Mouse (Mus musculus) urinary bladder, postnatal 10 days (tissue): Measurements from ENCODE around the gene Cpne2.

ENCODE experiments used
- DNase-seq: peaks from one replicate; pipeline ENCODE4 v3.0.0; 2022; ENCODE audit warnings: low spot score

Cpne2 gene

DNA sequence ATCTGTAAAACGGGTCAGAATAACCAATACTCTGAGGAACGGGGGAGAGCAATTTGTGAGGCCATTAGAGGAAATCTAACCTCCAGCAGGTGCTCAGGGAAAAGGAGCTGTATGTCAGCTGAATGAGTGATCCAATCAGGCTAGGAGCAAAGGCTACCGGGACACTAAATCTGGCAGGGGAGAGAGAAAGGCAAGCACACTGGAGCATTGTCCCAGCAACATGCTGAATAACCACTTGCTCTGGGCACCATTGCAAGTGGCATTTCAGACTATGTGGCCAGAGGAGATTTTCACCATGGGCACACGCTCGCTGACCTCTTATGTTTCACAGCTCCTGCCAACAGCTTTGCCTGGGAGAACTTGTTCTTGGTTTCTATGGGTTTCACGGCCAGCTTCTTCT lies 49.8 kb downstream of the Cpne2 start:
- DNase-seq: no peak

DNA sequence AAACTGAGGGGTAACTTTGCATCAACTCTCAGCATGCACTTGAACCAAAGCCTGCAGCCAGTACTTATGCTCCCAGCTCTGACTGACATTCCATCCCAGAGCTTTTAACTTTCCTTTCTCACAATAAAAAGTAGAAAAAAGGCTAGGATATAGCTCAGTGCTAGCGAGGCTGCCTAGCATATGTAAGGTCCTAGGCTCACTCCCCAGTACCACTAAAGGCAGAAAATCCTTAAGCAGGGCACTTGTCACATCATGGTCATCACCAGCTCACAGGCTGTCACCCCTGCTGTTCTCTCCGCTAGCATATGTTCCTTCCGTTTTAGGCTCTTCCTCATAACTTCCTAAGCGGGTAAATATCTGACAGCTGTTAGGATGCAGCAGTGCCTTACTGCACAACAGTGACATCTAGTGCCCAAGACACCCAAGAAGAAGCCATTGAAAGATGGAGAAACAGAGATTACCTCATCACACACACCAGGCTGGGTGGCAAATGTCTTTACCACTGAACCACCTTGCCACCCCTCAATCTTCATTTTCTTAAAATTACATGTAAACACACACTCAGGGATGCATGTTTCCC lies 51.5 kb downstream of the Cpne2 start:
- DNase-seq: no peak

DNA sequence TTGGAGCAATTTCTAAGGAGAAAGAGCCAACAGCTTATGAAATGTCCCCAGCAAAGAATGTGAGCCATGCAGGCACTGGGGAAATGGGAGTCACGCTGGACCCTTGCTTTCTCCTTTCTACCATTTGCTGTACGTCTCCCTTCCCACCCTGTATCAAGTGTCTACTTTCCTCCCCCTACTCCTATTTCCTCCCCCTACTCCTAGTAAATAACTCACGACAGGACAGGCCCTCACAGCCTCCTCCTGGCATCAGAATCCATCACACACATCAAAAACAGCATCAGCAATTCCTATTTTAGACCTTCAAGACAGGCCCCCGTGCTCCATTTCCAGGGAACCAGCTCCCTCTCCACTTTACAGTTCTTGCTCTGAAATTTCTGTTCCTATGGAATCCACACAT lies 58.9 kb downstream of the Cpne2 start:
- no peak for DNase-seq

DNA sequence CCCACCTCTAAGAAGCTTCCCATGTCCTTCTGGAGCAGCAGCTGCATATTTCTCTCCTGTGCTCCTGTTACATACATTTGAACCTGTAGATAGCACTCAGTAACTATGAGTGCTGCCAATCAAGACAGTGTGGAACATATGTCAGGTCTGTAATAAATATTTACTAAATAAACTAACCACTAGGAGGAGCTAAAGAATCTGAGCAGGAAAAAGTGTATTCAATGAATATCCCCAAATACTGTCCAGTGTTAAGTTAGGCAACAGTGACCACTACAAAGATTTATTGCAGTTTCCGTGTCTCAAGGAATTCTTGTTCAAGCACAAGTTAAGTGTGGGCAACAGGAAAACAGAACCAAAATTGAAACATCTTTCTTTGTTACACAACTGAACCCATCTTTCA lies 61.4 kb downstream of the Cpne2 start:
- DNase-seq: no peak

DNA sequence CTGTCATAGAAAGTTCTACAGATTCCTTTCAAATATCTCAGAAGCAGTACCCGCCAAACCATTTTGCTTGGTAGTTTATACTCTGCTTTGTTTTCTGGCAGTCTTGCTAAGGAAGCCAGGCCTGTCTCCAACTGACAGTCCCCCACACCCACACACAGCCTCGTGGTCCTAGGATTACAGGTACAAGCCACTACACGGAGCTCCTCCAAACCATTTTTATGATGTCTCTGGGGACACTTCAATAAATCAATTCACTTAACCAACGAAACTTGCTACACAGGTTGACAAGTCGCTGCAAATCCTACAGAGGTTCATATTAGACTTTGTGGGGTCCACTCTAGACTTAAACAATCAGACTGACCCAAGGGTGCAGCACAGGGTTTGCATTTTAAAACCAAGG lies 67.7 kb downstream of the Cpne2 start:
- no peak for DNase-seq

DNA sequence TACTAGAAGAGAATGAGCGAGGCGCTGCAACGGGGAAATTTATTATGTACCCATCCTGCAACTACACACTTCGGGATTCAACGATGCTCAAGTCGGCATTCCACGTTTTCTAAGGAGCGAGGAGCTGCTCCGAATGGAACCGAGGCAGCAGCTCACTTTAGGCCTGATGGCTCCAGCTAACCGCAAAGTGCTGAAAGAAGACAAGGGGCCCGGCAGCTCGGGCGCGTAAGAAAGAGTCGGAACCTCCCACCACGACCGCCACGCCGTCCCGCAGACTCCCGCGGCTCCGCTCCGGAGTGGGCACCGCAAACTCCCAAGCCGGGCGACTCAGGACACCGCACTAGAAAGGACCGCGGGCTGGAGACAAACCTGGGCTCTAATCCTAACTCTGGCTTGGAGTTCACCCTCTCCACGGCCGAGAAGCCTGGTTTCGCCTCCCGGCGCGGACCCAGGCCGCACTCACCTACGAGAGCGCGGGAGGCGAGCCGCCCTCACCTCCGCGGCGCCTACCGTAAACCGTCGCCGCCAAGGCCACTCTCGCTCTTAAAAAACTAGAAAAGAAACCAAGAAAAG lies 68.3 kb downstream of the Cpne2 start:
- DNase-seq: no peak

DNA sequence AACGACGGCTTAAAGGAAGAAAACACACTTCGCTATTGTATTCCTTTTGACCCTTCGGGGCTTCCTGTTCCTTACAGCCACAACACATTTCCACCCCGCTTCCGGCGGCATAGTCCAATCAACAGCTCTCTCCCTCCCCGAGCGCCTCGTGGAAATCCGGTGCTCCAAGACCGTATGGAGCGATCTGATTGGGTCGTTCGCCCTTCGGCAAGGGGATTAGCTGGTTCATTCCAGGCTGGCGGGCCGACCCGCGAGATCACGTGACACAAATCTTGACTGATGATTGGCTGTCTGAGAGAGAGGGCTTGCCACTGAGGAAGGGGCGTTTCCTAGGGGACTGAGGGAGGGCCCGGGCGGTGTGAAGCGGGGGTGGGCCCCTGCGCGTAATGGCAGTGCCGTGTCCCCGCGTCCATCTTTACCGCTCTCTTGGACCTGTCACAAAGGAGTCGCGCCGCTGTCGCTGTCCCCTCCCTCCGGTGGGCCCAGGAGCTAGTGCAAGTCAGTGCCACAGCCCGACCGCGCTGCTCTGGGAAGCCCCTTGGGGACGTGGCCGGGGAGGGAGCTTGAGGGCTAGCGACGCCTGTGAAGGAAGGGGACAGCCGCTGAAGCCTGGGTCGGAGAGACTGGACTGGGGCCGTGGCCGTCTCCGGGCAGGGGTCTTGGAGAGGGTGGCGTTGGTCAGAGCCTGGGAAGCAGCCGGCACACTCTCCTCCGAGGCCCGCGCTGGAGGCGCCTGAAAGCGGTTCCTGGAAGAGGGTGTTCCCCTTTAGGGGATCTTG lies 69.0 kb downstream of the Cpne2 start, which contains the start of the genes Rspry1 and Fam192a:
Gene Rspry1, plus strand, starts transcription at position 331 of the 779 bp plus-strand sequence.
Gene Fam192a, minus strand, starts transcription at position 391 of the 779 bp plus-strand sequence.
- peak; percentile 99 for DNase-seq

DNA sequence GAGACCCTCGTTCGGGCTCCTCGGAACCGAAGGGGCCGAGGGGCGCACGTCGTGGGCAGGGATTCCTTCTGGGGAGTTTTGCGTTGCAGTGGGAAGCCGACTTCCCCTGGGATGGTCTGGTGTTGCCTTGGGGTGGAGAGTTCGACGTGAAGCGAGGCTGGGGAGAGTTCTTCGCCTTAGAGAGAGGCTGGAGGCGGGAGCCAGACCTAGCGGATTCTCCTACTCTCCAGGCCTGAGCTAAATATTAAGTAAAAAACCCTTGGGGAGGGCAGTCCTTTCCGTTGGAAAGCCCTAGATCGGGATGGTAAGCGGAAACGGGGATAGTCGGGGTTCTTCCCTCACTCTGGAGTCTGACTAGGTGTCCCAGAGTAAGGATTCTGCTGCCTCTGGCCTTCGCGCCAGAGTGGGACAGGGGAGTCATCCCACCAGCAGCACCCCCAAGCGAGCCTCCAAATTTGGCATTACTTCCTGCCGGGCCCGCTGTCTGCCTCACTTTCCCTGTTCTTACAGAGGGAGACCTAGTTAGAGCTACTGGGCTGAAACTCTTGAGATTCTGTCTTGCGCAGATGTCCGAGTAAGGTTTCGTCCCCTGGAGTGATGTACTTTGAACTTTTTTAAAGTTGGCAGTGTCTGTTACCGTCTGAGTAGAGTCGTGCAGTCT lies 69.8 kb downstream of the Cpne2 start:
- DNase-seq: no peak

DNA sequence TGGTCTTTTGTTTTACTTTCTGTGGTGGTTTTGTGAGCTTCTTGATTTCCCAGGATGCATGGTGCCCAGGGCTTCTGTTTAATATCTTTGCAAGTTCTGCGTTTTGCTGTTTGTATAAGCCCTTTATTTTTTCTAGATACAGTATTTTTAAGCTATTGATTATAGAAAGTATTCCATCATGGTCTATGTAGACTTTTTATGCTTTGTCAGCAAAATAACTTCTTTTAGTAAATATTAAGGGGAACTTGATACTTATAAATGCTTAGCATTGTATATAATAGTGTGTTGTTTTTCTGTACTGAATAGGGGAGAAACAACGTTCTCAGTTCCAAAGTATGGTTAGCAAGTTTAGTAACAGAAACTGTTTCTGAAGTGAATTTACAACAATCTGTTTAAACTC lies 71.2 kb downstream of the Cpne2 start:
- no peak for DNase-seq

DNA sequence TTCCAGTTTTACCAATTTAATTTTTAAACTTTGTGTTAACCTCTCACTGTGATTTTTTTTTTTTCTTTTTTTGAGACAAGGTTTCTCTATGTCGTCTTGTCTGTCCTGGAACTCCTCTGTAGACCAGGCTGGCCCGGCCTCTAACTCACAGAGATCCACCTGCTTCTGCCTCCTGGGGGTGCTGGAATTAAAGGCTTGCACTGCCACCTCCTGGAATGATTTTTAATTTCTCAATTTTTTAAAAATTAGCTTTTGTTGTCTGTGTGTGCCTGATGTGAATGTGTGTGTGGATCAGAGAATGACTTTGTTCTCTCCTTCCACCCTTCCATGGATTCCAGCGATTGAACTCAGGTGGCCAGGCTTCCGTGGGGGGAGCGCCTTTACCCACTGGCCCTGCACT lies 74.3 kb downstream of the Cpne2 start:
- no peak for DNase-seq
